Mouse (Mus musculus) retina, postnatal 1 day (tissue): ENCODE results near the gene Gatad1.
"Not testable (repeated sequence)": the region's sequence is repeated elsewhere in the genome, so short reads cannot be mapped to it uniquely, and the experiment has no call there.

Experiments used
- DNase-seq: peaks from one replicate; pipeline ENCODE4 v3.0.0-alpha.2; 2012

Gene Gatad1

DNA sequence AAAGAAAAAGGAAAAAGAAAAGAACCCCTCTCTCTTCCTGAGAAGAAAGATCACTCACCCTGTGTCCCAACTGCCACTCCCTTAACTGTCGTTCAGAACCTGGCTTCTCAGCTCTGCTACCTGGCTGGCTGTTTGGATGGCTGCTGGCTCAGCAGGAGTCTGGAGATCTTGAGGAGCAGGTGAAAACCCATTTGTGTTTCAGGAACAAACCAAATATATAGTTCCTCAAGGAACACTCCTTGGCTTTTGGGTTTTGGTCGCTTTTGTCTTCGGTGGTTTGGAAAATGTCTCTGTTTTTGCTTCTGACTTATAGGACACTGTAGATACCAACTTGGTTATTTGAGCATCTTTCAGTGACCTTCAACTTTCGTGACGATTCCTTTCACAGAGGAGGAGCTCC lies at the start of gene Gatad1:
Gatad1 (minus strand) TSS at position 101 of the 400 bp plus-strand sequence.
- no peak for DNase-seq

GRCm38 (mm10) chr5:3702180-3702579 lies 45.2 kb upstream of the Gatad1 start:
- no peak for DNase-seq

- no peak for DNase-seq
Measured at GRCm38 (mm10) chr5:3700025-3700424, 43.0 kb upstream of the Gatad1 start.

GRCm38 (mm10) chr5:3696031-3696430 lies 39.0 kb upstream of the Gatad1 start:
- no peak for DNase-seq

DNA sequence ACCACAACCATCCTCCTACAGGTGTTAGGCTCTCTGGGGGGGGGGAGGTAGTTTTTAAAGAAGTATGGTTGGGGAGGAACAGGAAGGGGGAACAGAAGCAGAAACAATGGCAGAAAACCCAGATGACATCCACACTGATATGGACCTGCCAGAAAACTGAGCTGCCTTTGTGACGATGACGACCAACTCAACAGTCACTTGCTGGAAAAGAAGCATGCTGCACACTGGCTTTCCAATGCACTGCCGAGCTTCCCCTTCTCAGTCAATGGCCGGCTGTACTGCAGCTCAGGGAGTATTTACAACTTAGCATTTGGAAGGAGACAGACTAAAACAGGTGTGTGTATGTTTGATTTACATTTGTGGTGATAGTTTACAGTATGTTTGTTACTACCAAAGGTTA lies 38.2 kb upstream of the Gatad1 start:
- DNase-seq: no peak

DNA sequence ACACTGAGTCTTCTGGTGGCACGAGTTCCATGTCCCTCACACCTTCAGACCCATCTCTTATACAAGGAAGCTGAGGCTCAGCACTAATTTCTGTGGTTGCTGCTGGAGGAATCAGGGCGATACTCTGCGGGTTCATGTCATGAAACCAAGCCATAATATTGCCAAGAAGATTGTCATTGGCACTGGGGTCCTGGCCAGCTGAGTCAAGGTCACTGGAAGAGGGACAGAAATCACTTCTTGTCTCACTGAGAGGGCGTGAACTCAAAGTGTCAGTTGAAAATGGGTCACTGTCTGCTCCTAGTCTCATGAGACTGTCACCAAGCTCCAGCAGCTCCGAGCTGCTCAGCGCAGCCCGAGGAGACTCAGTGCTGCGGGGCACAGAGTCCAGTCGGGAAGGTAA lies 36.0 kb upstream of the Gatad1 start:
- no peak for DNase-seq

DNA sequence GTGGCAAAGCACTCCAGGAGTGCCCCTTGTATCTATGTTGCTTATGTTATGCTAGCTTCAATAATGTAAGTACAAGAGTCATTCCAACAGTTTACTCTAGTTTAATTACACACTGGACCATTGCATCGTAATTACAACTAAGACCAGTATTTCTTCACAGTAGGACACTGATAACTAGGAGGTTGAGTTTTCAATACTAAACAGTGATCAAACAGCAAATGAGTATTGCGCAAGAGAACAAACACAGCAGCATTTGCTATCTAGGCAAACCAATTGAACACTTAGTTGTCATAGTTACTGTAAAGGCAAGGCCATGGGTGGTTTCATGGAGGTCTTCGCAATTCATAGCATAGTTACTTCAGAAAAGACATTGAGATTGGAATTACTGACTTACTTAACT lies 34.3 kb upstream of the Gatad1 start:
- DNase-seq: no peak

GRCm38 (mm10) chr5:3688298-3688697 lies 31.3 kb upstream of the Gatad1 start:
- DNase-seq: no peak

DNA sequence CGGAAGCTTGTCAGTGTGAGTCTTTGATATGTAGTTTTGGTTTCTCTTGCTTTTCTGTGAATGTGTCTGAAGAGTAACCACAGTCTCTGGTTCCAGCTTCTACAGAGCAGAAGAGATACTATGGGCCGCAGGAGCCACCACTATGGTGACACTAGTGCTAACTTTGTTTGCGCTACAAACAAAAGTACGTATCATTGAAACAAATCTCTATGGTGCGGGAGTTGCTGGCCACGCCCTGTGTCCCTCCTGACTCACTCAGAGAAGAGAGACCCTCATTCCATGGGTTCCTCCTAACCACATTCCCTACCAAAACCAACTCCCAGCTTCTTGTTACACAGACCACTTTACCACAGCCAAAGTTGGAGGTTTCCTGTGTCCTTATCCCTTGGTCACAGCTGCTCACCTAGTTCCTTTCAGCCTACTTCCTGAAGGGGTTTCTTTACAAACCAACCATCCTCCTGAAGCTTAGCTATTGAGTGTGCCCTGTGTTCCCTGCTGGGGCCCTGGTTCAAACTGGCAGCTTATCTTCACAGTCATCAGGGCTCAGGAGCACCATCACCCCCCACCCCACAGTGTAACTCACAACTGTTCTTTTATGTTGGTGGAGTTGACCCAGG lies 13.1 kb upstream of the Gatad1 start:
- DNase-seq: no peak

DNA sequence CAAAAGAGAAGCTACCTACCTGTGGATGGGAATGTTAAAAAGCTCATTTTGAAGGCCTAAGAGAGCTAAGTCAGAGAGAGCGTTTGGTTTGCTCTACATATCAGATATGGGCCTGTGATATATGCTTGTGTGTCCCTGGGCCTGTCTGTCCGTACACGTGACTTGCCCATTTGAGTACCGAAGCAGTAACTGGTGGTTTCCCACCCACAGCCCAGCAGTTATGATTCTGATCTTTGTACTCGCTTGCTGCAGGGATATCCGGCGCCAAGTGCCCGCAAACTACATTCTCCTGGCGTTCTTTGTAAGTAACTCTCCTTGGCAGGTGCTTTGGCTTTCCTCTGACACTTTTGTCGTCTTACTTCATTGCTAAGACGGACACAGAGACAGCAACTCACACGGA lies 9.6 kb upstream of the Gatad1 start:
- DNase-seq: no peak

GRCm38 (mm10) chr5:3665225-3665624 lies 8.2 kb upstream of the Gatad1 start:
- no peak for DNase-seq

GRCm38 (mm10) chr5:3653801-3654200 lies 3.2 kb downstream of the Gatad1 start:
- DNase-seq: no peak

GRCm38 (mm10) chr5:3652903-3653575 lies 3.9 kb downstream of the Gatad1 start:
- not testable (repeated sequence) for DNase-seq

- DNase-seq: no peak
Measured at GRCm38 (mm10) chr5:3651621-3652020, 5.4 kb downstream of the Gatad1 start.

DNA sequence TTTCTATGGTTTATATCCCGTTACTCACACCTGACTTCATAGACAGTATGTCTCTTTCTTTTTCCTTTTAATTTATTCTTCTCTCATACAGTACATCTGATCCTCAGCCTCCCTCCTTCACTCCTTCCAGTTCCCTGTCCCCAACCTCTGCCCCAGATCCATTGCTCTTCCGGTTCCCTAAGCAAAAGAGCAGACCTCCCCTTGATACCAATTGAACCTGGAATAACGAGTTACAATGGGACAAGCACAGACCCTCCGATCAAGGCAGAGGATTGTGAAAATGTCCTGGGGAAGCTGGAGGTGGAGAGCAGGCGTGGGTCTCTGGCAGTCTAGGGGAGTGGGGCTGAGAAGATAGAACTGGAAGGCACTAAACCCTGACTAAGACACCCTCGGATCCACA lies 6.1 kb downstream of the Gatad1 start, which contains the start of gene Tmbim7:
Tmbim7 (plus strand) TSS at position 301 of the 400 bp plus-strand sequence.
- DNase-seq: no peak

DNA sequence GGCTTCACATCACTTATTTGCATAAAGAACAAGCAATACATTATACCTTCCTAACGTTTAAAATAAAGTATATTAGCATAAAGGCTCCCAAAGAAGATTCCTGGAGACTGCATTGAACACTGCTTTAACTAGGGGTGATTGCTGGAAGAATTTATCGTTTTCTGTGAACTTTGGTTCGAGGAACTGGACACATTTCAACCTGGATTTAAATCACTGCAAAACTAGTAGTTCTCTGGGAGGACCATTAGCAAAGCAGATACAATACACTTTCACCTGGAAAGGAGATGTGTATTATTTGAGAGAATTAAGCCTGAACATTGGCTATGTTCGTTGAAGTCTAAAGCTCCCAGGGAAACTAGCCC lies 8.2 kb downstream of the Gatad1 start:
- DNase-seq: no peak

DNA sequence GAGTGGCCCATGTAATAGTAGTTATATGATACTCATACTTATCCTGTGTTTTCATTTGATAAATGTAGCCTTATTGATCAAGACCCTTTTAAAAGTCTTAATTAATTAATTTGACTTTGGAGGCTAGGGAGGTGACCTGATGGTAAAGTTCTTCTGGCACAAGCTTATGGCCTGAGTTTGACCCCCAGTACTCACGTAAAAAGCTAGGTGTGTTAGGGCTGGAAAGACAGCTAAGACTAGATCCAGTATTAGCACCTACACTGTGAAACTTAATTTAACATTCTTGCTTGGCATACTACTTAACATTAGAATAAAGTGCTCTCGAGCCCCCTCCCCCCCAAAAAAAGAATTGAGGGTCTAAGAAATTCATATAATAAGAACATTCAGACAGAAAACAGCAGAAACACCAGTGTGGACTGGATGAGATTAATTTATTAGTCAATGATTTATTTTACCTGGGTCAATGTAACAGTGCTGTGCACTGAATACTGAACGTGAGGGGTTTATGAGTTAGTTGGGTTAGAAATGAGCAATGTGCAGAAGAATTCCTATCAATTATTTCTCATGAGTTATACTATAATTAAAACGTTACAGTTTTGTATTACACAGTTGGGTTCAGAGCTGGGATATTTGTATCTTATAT lies 8.7 kb downstream of the Gatad1 start:
- peak; percentile 9 for DNase-seq

DNA sequence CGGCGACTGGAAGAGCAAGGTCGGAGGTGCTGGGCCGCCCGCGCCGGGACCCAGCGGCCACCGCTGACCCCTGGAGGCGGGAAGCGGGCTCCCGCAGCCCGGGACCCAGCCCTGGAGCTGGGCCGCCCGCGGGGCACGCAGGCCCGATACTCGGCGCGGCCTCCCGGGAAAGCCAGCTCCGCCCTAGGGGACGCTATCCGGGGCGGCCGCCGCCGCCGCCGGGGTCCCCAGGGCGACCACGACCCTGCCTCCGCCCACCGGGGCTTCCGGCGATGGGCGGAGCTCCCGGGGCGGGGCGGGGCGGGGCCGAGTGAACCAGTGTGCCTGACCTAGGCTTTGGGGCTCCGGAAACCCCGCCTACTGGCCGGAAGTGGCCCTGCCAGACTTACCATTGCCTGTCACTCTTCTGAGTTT lies 9.3 kb downstream of the Gatad1 start:
- peak; percentile 94 for DNase-seq

DNA sequence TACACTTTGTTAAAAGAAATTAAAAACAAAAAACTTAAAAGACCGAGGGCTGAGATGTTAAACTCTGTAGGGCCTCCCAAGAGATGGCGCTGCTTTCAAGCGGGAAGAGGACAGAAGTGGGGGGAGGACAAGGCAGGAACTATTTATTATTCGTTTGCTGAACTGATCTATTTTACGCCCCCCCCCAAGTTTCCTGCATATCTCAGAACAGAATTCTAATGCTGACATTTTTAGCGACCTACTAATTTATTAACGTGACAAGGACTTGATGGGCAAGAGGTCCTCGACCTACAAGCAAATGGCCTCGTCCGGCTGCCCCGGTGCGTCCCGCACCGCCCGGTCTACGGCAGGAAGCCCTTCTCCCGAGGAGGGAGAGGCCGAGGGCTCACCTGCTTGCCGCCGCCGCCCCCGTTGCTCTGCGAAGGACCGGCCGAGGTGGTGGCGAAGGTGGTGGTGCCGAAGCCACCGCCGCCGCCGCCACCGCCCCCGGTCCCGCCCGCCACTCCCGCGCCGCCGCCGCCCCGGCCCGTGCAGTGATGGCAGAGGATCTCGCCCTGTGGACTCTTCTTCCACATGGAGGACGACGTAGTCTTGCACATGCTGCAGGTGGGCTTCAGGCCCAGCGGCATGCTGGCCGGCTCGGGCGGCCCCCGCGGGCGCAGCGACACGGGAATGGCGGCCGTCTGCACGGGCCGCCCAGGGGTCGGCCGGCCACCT lies 9.8 kb downstream of the Gatad1 start:
- DNase-seq: peak; percentile 72

GRCm38 (mm10) chr5:3646539-3646938 lies 10.4 kb downstream of the Gatad1 start:
- no peak for DNase-seq

- no peak for DNase-seq
Measured at GRCm38 (mm10) chr5:3645326-3645725, 11.7 kb downstream of the Gatad1 start.

DNA sequence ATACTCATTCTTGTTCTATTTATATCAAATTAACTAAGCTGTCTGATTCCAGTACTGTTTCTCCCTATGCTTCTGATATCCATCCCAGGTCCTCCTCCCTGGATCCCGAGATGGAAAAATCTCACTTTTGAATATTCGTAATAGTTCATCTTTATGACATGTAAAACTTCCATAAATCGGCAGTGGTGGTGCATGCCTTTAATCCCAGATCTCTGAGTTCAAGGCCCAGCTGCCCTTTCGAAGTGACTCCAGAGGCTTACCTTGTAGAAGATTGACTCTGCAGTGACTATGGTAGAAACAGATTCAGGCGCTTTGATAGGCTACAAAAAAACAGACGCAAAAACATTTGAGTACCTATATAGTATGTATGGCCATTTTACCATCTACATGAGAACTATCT lies 12.4 kb downstream of the Gatad1 start:
- DNase-seq: no peak

DNA sequence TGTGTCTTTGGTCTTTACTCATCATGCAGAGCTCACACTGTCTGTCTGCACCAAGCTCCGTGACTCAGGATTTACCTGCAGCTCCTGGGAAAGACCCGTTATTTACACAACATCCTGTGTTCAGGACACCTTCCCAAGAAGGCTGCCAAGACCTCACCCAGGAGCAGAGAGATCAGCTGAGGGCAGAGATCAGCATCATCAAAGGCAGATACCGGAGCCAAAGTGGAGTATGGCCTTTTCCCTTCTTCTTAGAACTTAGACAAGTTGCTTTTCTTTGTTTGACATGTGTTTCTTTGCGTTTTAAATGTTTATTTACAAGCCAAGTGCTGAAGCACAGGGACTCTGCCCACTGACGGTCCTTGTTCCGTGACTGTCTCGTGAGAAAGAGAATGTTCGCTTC lies 21.7 kb downstream of the Gatad1 start:
- DNase-seq: no peak

- DNase-seq: peak; percentile 8
Measured at GRCm38 (mm10) chr5:3633951-3634350, 23.0 kb downstream of the Gatad1 start.
